Mouse (Mus musculus): ENCODE results near the gene Pnpla7. TPM values are rescaled to one million over a fixed set of nuclear protein-coding genes. Genes with fewer than 3 reads are reported as not detected.

Gene Pnpla7
- polyA plus RNA-seq, 1 experiment from 2014 or later: 2.2 TPM

DNA sequence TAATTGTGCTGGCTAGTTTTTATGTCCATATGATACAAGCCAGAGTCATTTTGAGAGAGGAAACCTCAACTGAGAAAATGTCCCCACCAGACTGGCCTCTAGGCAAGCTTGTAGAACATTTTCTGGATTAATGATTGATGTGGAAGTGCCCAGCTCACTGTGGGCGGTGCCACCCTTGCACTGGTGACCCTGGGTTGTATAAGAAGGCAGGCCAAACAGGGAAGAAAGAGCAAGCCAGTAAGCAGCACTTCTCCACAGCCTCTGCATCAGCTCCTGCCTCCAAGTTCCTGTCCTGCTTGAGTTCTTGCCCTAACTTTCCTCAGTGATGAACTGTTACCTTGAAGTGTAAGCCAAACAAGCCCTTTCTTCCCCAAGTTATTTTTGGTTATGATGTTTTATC is 103.1 kb downstream of the Pnpla7 start:
- Histone ChIP-seq H3K4me3 (ENCODE audit: low read length) (no peak overlapping the region), H3K9me3 (ENCODE audit: control insufficient read depth, low read length) (no peaks in the 10 kb centered on the region), H3K36me3 (ENCODE audit: control insufficient read depth, insufficient read depth, low read length) (no peaks in the 10 kb centered on the region), H3K27me3 (replicated peaks; ENCODE audit: control insufficient read depth, insufficient read depth, low read length) (no peaks in the 10 kb centered on the region), H3K4me1 (ENCODE audit: control insufficient read depth, insufficient read depth, low read depth, low read length) (no peaks in the 10 kb centered on the region), H3K9ac (ENCODE audit: low read depth, low read length) (no peak overlapping the region), H3K27ac (ENCODE audit: low read depth, low read length) (no peak overlapping the region), H3K4me2 (ENCODE audit: low read length) (no peak overlapping the region)
- ATAC-seq: no peak
- whole genome bisulfite sequencing: 69% methylated on average over 1 of the region's 1 CpGs

DNA sequence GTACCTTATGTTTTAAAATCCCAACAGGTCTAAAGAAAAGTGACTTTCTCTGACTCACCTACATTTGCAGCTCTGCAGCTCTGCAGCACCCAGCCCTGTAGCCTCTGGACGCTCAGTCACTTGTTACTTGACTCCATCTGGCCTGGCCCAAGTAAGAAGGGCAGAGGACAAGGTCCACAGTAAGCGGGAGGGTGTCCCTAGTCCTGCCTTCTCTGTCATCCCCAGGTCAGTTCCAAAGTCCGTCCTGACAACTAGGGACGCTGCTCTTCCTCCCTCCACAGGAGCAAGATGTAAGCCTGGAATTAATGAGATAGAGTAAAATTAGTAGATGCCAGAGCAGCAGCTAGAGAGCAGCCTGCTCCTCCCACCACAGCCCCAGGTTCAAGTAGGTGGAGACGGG is 104.2 kb downstream of the Pnpla7 start, which contains the start of gene Entpd8:
TSS of gene Entpd8 (plus strand) at position 229 of the 400 bp plus-strand sequence.
- no peak for ATAC-seq
- no peaks in the 10 kb centered on the region for H3K27me3 ChIP-seq (replicated peaks; ENCODE audit: control insufficient read depth, insufficient read depth, low read length)
- 67% methylated on average over 5 of the region's 5 CpGs for WGBS
- H3K4me3 ChIP-seq (ENCODE audit: low read length): no peak within 1 kb of the TSS
- no peak within 1 kb of the TSS for H3K9ac ChIP-seq (ENCODE audit: low read depth, low read length)
- no peak within 1 kb of the TSS for H3K4me2 ChIP-seq (ENCODE audit: low read length)
- no peaks in the 10 kb centered on the region for H3K9me3 ChIP-seq (ENCODE audit: control insufficient read depth, low read length)
- H3K4me1 ChIP-seq (ENCODE audit: control insufficient read depth, insufficient read depth, low read depth, low read length): no peaks in the 10 kb centered on the region
- no peak within 1 kb of the TSS for H3K27ac ChIP-seq (ENCODE audit: low read depth, low read length)
- no peaks in the 10 kb centered on the region for H3K36me3 ChIP-seq (ENCODE audit: control insufficient read depth, insufficient read depth, low read length)

DNA sequence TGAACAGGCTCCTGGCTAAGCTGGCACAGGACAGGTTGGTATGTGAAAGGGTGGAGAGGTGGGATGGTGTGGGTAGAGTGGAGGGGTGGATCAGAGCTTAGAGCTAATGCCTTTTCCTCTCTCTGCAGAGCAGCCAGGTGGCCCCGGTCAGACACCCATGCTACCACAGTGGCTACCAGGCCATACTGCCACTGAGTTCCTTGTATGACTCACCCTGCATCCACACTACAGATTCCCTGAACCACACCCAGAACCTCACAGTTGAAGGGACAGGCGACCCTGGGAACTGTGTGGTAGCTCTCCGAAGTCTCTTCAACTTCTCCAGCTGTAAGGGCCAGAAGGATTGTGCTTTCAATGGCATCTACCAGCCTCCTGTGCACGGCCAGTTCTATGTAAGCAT is 107.9 kb downstream of the Pnpla7 start:
- Histone ChIP-seq H3K27me3 (replicated peaks; ENCODE audit: control insufficient read depth, insufficient read depth, low read length) (no peaks in the 10 kb centered on the region), H3K4me1 (ENCODE audit: control insufficient read depth, insufficient read depth, low read depth, low read length) (no peaks in the 10 kb centered on the region), H3K4me3 (ENCODE audit: low read length) (no peak overlapping the region), H3K4me2 (ENCODE audit: low read length) (no peak overlapping the region), H3K27ac (ENCODE audit: low read depth, low read length) (no peak overlapping the region), H3K9ac (ENCODE audit: low read depth, low read length) (no peak overlapping the region), H3K36me3 (ENCODE audit: control insufficient read depth, insufficient read depth, low read length) (no peaks in the 10 kb centered on the region), H3K9me3 (ENCODE audit: control insufficient read depth, low read length) (no peaks in the 10 kb centered on the region)
- ATAC-seq: no peak
- WGBS: 88% methylated on average over 4 of the region's 4 CpGs

DNA sequence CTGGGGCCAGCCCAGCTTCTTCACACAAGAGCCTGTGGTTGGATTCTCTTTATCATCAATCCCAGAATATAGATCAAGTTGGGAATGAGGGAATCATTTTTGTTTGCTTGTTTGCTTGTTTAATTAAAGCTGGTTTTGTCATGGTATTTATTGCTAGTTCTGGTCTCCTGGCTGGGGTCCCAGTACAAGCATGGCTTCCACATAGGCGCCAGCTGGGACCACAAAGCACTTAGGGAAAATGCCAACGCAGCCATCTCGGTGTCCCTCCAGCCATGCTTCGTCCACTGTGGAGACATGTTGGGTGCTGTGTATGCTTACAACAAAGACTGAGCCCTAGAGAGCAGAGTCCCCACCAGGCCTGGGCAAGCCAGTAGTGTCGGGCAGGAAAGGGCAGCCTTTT is 109.7 kb downstream of the Pnpla7 start:
- H3K4me2 ChIP-seq (ENCODE audit: low read length): no peak overlapping the region
- H3K9ac ChIP-seq (ENCODE audit: low read depth, low read length): no peak overlapping the region
- ATAC-seq: no peak
- H3K9me3 ChIP-seq (ENCODE audit: control insufficient read depth, low read length): no peaks in the 10 kb centered on the region
- H3K27ac ChIP-seq (ENCODE audit: low read depth, low read length): no peak overlapping the region
- H3K36me3 ChIP-seq (ENCODE audit: control insufficient read depth, insufficient read depth, low read length): no peaks in the 10 kb centered on the region
- H3K27me3 ChIP-seq (replicated peaks; ENCODE audit: control insufficient read depth, insufficient read depth, low read length): no peaks in the 10 kb centered on the region
- no peak overlapping the region for H3K4me3 ChIP-seq (ENCODE audit: low read length)
- no peaks in the 10 kb centered on the region for H3K4me1 ChIP-seq (ENCODE audit: control insufficient read depth, insufficient read depth, low read depth, low read length)
- 76% methylated on average over 5 of the region's 5 CpGs for WGBS

DNA sequence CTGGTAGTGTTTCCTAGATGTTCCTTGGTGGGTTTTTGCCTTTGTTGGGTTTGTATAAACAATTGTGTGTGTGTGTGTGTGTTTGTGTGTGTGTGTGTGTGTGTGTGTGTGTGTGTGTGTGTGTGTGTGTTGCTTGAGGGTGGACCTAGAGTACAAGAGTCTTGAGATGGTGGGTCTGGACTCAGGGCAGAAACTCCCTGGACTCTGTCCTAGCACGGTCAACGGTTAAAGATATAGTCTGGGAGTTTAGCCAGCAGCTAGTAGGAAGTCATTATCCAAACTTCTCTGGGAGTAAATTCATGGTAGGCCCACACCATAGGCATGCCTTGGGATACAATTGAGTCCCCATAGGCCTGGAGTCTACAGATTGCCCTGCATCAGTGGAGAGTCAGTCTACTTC is 112.0 kb downstream of the Pnpla7 start:
- H3K4me1 ChIP-seq (ENCODE audit: control insufficient read depth, insufficient read depth, low read depth, low read length): no peaks in the 10 kb centered on the region
- no peaks in the 10 kb centered on the region for H3K27me3 ChIP-seq (replicated peaks; ENCODE audit: control insufficient read depth, insufficient read depth, low read length)
- H3K4me2 ChIP-seq (ENCODE audit: low read length): no peak overlapping the region
- ATAC-seq: no peak
- no peaks in the 10 kb centered on the region for H3K9me3 ChIP-seq (ENCODE audit: control insufficient read depth, low read length)
- no peak overlapping the region for H3K4me3 ChIP-seq (ENCODE audit: low read length)
- no peak overlapping the region for H3K9ac ChIP-seq (ENCODE audit: low read depth, low read length)
- no peak overlapping the region for H3K27ac ChIP-seq (ENCODE audit: low read depth, low read length)
- H3K36me3 ChIP-seq (ENCODE audit: control insufficient read depth, insufficient read depth, low read length): no peaks in the 10 kb centered on the region
- WGBS: 94% methylated on average over 2 of the region's 2 CpGs

DNA sequence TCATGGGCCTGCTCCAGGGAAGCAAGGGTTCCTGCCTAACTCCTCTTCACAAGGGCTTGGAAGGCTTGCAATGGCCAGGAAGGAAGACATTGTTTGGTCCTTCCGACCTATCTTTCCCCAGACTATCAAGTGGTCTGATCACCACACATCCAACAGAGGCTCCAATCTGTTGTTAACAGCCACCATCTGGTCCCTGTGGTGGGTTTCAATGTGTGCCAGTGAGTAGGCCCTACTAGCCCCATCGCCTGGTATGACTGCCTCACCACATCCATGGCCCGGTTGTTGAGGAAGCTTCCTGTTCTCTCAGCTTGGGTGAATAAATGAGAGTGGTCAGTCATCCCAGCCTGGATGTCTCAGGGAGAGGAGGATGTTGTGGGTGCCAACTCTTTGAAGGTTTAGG is 112.8 kb downstream of the Pnpla7 start:
- no peak overlapping the region for H3K27ac ChIP-seq (ENCODE audit: low read depth, low read length)
- no peak overlapping the region for H3K9ac ChIP-seq (ENCODE audit: low read depth, low read length)
- no peaks in the 10 kb centered on the region for H3K27me3 ChIP-seq (replicated peaks; ENCODE audit: control insufficient read depth, insufficient read depth, low read length)
- H3K4me3 ChIP-seq (ENCODE audit: low read length): no peak overlapping the region
- WGBS: 84% methylated on average over 3 of the region's 3 CpGs
- H3K9me3 ChIP-seq (ENCODE audit: control insufficient read depth, low read length): no peaks in the 10 kb centered on the region
- no peaks in the 10 kb centered on the region for H3K36me3 ChIP-seq (ENCODE audit: control insufficient read depth, insufficient read depth, low read length)
- H3K4me2 ChIP-seq (ENCODE audit: low read length): no peak overlapping the region
- no peak for ATAC-seq
- H3K4me1 ChIP-seq (ENCODE audit: control insufficient read depth, insufficient read depth, low read depth, low read length): no peaks in the 10 kb centered on the region

DNA sequence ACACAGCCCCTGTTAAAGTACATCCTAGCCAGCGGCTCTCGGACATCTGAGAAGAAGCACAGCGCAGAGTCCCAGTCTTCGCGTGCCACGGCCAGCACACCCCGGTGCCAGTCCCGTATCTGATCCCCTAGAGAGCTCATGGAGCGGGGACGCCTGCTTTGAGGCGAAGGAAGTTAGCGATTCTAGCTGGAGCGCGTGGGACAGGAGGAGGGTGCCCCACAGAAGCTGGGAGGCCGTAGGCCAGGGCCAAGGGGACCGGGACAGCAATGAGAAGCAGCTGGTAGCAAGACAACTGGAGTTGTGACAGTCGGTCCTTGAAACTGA is 118.9 kb downstream of the Pnpla7 start:
- H3K4me1 ChIP-seq (ENCODE audit: control insufficient read depth, insufficient read depth, low read depth, low read length): no peaks in the 10 kb centered on the region
- H3K36me3 ChIP-seq (ENCODE audit: control insufficient read depth, insufficient read depth, low read length): no peaks in the 10 kb centered on the region
- H3K9ac ChIP-seq (ENCODE audit: low read depth, low read length): no peak overlapping the region
- H3K9me3 ChIP-seq (ENCODE audit: control insufficient read depth, low read length): no peaks in the 10 kb centered on the region
- H3K27ac ChIP-seq (ENCODE audit: low read depth, low read length): no peak overlapping the region
- H3K27me3 ChIP-seq (replicated peaks; ENCODE audit: control insufficient read depth, insufficient read depth, low read length): no peaks in the 10 kb centered on the region
- no peak overlapping the region for H3K4me3 ChIP-seq (ENCODE audit: low read length)
- no peak overlapping the region for H3K4me2 ChIP-seq (ENCODE audit: low read length)
- WGBS: 32% methylated on average over 17 of the region's 17 CpGs
- no peak for ATAC-seq

DNA sequence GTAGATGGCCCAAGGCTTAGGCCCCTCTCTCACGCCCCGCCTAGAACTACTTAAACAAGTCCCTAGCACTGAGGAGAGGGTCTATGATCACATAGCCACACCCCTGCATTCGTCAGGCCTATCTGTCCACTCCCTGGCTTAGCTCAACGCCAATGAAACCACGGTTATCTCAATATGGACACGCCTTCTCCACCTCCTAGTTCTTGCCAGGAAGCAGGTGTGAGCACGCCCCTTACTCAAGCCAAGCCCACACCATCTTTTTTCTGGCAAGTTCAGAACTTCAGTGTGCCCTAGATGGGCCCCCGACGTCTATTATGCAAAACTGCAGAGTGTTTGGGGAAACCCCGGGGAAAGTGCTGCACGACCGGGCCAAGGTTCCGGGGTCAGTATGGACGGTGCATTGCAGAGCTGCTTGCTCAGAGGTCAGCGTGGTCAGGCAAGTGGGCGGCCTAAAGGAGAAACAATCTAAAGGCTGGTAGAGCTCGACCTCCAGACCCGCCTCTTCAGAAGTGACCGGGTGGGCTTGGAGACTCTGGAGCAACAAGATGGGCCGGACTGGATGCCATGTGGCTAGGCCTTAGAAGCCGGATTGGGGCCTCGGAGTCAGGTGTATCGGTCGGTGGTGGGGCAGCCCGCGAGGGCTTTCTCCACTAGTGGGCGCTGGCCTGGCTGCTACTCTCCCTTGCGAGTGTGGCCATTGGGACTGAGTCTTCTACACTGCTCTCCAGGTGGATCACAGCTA is 119.4 kb downstream of the Pnpla7 start, which contains the start of gene Noxa1:
TSS of gene Noxa1 (minus strand) at position 41 of the 742 bp plus-strand sequence.
- Histone ChIP-seq H3K4me3 (ENCODE audit: low read length) (no peak within 1 kb of the TSS), H3K9ac (ENCODE audit: low read depth, low read length) (no peak within 1 kb of the TSS), H3K36me3 (ENCODE audit: control insufficient read depth, insufficient read depth, low read length) (no peaks in the 10 kb centered on the region), H3K9me3 (ENCODE audit: control insufficient read depth, low read length) (no peaks in the 10 kb centered on the region), H3K4me2 (ENCODE audit: low read length) (no peak within 1 kb of the TSS), H3K27me3 (replicated peaks; ENCODE audit: control insufficient read depth, insufficient read depth, low read length) (no peaks in the 10 kb centered on the region), H3K4me1 (ENCODE audit: control insufficient read depth, insufficient read depth, low read depth, low read length) (no peaks in the 10 kb centered on the region), H3K27ac (ENCODE audit: low read depth, low read length) (no peak within 1 kb of the TSS)
- no peak for ATAC-seq
- 52% methylated on average over 28 of the region's 28 CpGs for WGBS

DNA sequence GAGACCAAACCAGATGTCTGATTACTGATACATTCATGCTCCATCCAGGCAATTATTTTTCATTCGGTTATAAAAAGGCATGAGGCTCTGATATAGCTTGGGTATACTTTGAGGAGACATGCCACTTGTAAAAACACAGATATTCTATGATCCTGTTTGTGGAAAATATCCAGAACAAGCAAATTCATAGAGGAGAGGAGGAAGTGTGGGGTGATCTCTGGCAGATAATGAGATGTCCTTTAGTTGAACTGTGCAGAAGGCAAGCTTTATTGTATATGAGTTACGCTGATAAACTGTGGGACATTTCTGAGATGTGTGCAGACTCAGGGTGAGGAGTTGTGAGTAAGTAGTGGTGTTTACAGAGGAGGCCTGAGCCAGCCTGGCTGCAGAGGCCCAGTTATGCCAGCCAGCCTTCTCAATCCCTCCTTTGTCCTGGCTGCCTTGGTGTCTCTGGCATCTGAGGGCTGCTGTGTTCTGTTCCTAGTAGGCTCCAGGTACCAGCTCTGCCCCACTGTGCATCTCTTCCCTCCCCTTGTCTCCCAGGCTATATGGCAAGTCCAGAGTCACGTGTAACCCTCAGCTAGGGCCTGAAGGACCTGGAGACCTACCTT is 122.3 kb downstream of the Pnpla7 start:
- 71% methylated on average over 3 of the region's 3 CpGs for WGBS
- no peak for ATAC-seq
- Histone ChIP-seq H3K27me3 (replicated peaks; ENCODE audit: control insufficient read depth, insufficient read depth, low read length) (no peaks in the 10 kb centered on the region), H3K27ac (ENCODE audit: low read depth, low read length) (no peak overlapping the region), H3K4me2 (ENCODE audit: low read length) (no peak overlapping the region), H3K9ac (ENCODE audit: low read depth, low read length) (0 out of 2 replicates have a peak overlapping the region, but pooled peaks have one; percentile 9), H3K4me1 (ENCODE audit: control insufficient read depth, insufficient read depth, low read depth, low read length) (no peaks in the 10 kb centered on the region), H3K36me3 (ENCODE audit: control insufficient read depth, insufficient read depth, low read length) (no peaks in the 10 kb centered on the region), H3K4me3 (ENCODE audit: low read length) (no peak overlapping the region), H3K9me3 (ENCODE audit: control insufficient read depth, low read length) (no peaks in the 10 kb centered on the region)
